Mouse (Mus musculus): ENCODE measurements around the gene Nsmce3.

GRCm38 (mm10) chr7:64873266-64873665, 469 bp upstream of the Nsmce3 start:
- TF ChIP-seq POLR2A (IDR thresholded peaks at IDR 0.05; ENCODE audit: extremely low read depth, insufficient read depth, low read length), result no peak
- no peak for TF ChIP-seq CTCF (IDR thresholded peaks at IDR 0.05; ENCODE audit: extremely low read depth, insufficient read depth, low read length)

Data from cortical plate, adult 2 months (tissue).